Mouse (Mus musculus) olfactory bulb, adult 2 months (tissue): ENCODE measurements around the gene Gsk3a.
A peak's percentile ranks its signal among the peaks of the same experiment; 100 is the strongest.

ENCODE experiments used
- CTCF ChIP-seq: fragments of 200-500 bp; IDR thresholded peaks from 2 replicates; pipeline ENCODE4 v1.5.1; 2012; ENCODE audit warnings: low read depth, mild to moderate bottlenecking, low read length, moderate library complexity; ENCODE audit not compliant: insufficient read depth
- POLR2A ChIP-seq: fragments of 200-500 bp; IDR thresholded peaks from 2 replicates; pipeline ENCODE4 v1.6.1; 2012; ENCODE audit warnings: mild to moderate bottlenecking, low read depth, low read length, moderate library complexity; ENCODE audit not compliant: insufficient read depth

DNA sequence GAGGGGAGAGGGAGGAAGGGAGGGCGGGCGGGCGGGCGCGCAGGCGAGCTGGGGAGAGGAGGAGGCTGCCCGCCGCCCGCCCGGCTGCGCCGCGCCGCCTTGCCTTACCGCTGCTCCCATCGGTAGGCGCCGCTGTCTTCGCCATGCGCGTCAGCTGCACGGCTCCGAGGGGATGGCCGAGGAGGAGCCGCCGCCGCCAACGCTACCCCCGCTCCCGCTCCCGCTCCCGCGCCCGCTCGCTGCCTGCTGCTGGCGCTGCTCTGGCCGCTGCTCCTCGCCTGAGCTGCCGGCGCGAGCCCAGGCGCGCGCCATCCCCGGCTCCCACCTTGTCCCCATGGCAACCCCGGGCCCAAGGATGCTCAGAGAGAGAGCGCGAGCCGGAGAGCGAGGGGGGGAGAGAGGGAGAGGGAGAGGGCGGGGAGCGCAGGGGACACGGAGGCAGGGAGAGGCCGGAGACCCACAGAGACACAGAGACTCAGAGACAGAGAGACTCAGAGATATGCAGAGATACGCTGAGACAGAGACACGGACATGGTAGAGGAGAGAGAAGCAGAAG is 58.0 kb downstream of the Gsk3a start, which contains the start of gene Pou2f2:
- TF ChIP-seq CTCF (peak; percentile 41; the same call in 1 of the 2 replicates), POLR2A (peak; percentile 45; the same call in 1 of the 2 replicates)
